Mouse (Mus musculus) B cell, adult 2 months (primary cell): ENCODE results near the gene Clec5a.
A peak's percentile ranks its signal among the peaks of the same experiment; 100 is the strongest.
"Not testable (repeated sequence)": the region's sequence is repeated elsewhere in the genome, so short reads cannot be mapped to it uniquely, and the experiment has no call there.

Experiments used
- DNase-seq, 2 experiments: peaks; one replicate each; pipeline ENCODE4 v3.0.0; 2022

Gene Clec5a

GRCm38 (mm10) chr6:40585645-40586044 is at the start of gene Clec5a:
Gene Clec5a, minus strand, starts transcription at chr6:40585821.
- DNase-seq = no peak

DNA sequence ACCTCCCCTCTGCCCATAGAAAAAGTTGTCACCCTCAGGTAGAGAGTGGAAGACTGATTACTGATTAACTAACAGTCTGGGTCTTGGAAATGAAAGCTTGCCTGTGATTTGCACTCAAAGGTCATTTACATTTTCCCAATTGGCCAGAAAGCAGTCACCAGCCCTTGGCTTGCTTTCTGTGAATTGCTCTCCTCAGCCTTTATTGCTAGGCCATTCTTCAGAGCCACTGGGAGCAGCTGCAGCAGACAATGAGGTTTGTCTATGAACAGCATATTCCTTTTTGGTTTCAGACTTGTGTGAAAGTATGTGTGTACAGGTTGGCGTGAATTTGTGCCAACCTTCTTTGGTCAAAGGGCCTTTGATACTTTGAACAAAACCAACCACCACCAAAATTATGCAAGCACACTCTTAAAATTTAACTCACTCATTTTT is 49.0 kb upstream of the Clec5a start:
- no peak for DNase-seq

- no peak for DNase-seq
Measured at GRCm38 (mm10) chr6:40628406-40629000, 42.9 kb upstream of the Clec5a start, which contains the start of gene Mgam. Gene Mgam, plus strand, starts transcription at chr6:40628831.

- DNase-seq = no peak
Measured at GRCm38 (mm10) chr6:40626111-40626510, 40.5 kb upstream of the Clec5a start.

- DNase-seq = peak; percentile 4 to 8
Measured at GRCm38 (mm10) chr6:40617965-40618364, 32.3 kb upstream of the Clec5a start.

GRCm38 (mm10) chr6:40613260-40613852 is 27.7 kb upstream of the Clec5a start, which contains the start of gene Tas2r138:
Gene Tas2r138, minus strand, starts transcription at chr6:40613310.
- no peak for DNase-seq

DNA sequence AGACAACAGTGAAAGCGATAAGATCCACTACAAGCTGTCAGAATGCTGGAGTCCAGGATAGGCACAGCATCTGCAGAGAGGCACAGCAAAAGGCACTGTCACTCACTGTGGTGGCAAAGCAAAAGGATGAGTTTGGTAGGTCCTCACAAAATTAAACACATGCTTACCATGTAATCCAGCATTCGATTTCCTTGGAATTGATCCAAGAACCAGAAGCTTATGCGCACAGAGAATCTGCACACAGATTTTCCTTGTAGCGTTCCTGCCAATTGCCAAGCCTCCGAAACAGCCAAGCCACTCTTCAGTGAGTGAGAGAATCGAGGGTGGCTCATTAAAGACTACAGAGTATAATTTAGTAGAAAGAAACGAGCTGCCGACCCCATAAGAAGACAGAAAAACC is 24.6 kb upstream of the Clec5a start:
- no peak for DNase-seq

- no peak for DNase-seq
Measured at GRCm38 (mm10) chr6:40607431-40607830, 21.8 kb upstream of the Clec5a start.

- not testable (repeated sequence) for DNase-seq
Measured at GRCm38 (mm10) chr6:40598546-40598945, 12.9 kb upstream of the Clec5a start.

- DNase-seq = no peak
Measured at GRCm38 (mm10) chr6:40594804-40595550, 9.4 kb upstream of the Clec5a start.

GRCm38 (mm10) chr6:40588346-40588745 is 2.7 kb upstream of the Clec5a start:
- no peak for DNase-seq

DNA sequence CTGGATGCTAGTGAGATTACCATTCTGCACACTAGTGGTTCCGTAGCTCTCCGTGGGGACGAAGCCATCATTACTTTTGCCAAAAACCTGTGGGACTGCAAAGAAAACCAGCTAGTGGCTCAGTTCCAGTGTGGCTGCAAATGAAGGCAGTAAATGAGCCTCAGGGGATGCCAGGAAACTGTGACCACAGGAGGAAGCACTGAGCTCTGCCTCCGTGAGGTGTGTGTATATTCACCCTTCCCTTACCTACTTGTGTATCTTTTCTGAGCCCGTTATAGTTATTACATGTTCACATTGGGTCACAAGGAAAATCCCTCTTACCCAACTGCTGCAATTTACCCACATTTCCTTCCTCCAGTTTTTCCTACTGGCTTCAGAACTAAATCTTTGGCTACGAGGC is 1.3 kb downstream of the Clec5a start:
- no peak for DNase-seq

- no peak for DNase-seq
Measured at GRCm38 (mm10) chr6:40576305-40576704, 9.3 kb downstream of the Clec5a start.

DNA sequence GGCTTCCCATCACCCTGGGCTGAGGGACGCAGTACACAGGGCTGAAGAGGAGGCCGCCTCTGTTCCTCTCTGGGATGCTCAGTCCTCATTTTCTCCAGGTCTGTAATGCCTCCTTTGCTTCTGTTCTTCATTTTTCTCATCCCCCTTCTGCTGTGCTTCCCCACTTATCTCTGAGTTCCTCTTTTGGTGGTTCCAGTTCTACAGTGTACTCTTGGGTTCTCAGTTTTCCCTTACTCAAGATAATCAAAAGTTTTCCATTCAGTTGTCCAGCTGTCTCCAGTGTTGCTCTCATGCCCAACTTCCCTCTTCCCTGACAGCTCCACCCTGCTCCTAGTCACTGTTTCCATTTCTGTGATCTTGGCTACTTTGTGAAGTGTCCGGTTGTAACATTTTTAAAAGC is 12.0 kb downstream of the Clec5a start:
- DNase-seq = no peak

GRCm38 (mm10) chr6:40569187-40569586 is 16.4 kb downstream of the Clec5a start, which contains the start of gene Olfr460:
Gene Olfr460, plus strand, starts transcription at chr6:40569487.
- no peak for DNase-seq

DNA sequence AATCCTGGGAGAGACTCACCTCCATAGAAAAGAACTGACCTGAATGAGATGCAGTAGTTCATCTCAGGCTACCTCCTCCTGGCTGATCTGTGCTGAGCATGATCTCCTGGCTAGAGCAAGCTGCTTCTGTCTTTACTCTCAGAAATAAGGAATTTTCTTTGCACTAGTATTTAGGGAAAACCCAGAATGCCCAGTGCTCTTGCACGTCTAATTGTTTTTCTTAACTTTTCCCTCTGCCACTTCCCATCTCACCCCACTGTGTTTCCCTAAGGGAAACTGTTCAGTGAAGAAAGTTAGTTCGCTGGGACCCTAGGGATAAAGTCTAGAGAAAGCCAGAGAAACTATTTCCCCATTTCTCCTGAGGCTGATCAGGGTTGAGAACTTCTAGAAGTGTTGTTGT is 30.7 kb downstream of the Clec5a start, which contains the start of gene Olfr461:
TSS of gene Olfr461 (minus strand) at position 101 of the 400 bp plus-strand sequence.
- no peak for DNase-seq

- DNase-seq = no peak
Measured at GRCm38 (mm10) chr6:40544690-40545089, 40.9 kb downstream of the Clec5a start.
